Mouse (Mus musculus) mesoderm, embryonic 11.5 days (tissue): Measurements from ENCODE around the gene Atp8b5.
A peak's percentile ranks its signal among the peaks of the same experiment; 100 is the strongest.

Experiments used
- DNase-seq: peaks from one replicate; pipeline ENCODE4 v3.0.0-alpha.2; 2012; ENCODE audit warnings: low read depth, low spot score

Atp8b5 gene

DNA sequence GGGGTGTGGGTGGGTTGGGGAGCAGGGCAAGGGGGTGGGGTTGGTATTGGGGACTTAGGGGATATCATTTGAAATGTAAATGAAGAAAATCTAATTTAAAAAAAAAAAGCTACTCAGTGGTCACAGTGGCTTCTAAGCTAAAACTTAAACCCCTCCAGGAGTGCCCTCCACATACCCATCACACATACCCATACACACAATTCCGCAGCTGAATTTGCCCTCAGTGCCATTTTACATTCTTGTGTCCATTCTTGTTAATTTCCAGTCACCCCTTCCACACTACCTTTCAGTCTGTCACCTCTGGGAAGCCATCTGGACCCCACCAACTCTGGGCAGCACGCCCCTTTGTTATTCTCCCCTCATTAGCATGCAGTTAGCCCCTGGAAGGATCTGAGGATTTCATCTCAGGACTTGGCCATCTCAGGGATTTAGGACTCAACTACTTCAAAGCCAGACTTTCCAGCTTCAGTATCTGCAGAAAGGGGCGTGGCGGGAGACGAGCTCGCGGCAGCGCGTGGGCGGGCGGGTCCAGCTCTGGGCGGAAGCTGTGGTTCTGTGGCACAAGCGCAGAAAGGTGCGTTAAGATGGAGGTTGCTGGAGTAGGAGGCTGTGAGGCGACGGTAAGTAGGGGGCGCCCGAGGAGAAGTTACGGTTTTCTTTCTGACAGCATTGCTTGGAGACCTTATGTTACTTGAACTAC, at the start of gene Atp8b5:
Atp8b5 (plus strand) TSS at position 537 of the 700 bp plus-strand sequence.
- DNase-seq = peak; percentile 79

DNA sequence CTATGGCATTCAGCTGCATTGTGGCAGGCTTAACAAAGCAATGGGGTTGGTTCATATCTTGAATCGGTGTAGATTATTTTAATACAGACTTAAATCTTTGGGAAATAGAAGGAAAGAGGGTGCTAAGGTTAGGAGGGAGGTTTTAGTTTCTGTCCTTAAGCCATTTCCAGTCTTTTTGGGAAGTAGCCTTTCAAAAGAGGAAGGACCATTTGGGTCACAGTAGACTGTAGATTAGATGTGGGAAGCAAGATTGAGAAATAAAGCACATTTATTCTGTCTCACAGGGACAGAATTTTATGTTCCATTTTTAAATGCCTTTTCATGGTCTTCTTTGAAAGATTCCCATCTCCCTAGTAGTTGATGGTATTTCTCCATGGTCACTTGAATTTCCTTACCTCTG, 49.0 kb upstream of the Atp8b5 start:
- no peak for DNase-seq

DNA sequence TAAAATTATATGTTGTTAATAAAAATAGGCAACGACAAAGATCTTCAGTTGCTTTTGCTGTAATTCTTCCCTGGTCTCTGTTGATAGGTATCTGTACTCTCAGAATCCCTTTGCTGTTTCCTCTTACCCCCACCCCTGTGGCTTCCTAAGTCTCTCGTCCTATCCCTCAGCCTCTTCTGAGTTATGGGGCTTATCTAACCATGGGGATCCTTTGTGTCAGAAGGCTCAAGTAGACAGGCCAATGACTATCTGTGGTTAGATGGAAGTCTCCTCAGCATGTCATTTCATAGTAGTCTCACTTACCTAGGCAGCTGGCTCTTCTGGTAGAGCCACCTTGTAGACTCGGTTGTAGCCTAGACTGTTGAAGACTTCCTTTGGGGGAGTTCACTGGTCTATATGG, 35.1 kb upstream of the Atp8b5 start:
- no peak for DNase-seq

- no peak for DNase-seq
These were observed 34.0 kb upstream of the Atp8b5 start for GRCm38 (mm10) chr4:43232985-43233384.

GRCm38 (mm10) chr4:43233489-43233888, 33.5 kb upstream of the Atp8b5 start:
- DNase-seq = no peak

DNA sequence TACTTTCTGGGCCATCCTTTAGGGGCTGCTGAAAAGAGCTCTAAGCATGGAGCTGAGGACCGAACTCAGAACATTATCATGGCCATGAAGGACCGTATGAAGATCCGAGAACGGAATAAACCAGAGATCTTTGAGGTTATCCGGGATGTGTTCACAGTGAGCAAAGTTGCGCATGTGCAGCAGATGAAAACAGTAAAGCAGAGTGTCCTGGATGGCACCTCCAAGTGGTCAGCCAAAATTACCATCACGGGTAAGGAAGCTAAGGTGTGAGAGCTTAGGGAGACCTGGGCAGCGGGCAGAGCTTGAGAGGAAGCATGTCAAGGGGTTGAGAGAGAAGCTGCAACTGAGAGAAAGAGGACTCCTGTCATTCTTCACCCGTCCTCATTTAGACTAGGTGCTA, 30.1 kb upstream of the Atp8b5 start:
- no peak for DNase-seq

- no peak for DNase-seq
These were observed 26.2 kb upstream of the Atp8b5 start for GRCm38 (mm10) chr4:43240716-43241115.

- DNase-seq = peak; percentile 49
These were observed 22.9 kb upstream of the Atp8b5 start for GRCm38 (mm10) chr4:43244022-43244421.

- DNase-seq = no peak
These were observed 21.2 kb upstream of the Atp8b5 start for GRCm38 (mm10) chr4:43245776-43246175.

DNA sequence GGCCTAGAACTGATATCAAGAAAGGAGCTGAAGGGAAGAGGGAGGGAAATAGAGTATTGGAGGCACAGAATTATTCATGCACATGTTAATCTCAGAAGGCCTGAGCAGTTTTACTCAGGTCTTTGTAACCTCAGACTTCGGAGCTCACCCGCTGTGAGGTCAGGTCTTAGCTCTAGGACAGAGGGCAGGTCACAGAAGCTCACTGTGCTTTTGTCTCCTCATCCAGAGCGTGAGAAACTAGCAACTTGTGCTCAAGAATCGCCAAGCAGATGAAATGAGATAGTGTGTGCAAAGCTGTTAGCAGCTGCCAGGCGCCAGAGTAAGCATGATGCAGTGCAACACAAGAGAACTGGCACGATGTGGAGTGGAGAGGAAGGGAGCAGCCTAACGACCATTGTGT, 18.9 kb upstream of the Atp8b5 start:
- no peak for DNase-seq

DNA sequence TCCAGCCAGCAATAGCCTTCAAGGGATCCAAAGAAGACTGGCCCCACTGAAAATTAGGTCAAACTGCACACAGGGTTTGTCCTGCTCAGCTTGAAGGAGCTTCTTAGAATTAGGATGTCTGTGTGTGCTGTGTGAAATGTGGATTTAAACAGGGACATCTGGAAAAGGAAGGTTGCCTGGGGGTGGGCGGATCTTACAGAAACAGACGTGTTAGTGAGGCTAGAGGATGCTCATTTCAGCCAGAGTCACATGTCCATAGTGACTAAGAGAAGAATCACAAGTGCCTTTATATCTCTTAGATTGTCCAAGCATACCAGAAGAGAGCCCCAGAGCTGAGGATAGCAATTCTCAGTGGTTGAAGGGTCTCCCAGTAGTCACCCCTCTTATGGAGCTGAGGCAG, 18.1 kb upstream of the Atp8b5 start:
- no peak for DNase-seq

DNA sequence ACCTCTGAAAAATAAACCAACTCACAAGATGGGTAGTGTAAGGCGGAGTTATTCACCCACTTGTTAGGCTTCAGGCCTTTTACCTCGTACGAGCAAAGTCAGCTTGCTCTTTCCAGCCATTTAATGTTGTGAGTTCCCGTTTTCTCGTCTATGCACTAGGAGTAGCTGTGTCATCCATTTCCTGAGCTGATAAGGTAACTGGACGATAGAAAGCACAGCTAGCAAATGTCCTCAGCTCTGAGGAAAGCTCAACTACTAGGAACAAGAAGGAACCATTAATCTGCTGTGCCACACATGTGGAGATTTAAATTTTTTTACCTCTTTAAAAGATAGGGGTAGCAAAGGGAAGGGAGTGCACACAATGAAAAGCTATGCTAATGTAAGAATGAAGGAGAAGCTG, 15.7 kb upstream of the Atp8b5 start:
- DNase-seq = no peak

GRCm38 (mm10) chr4:43257040-43257439, 9.9 kb upstream of the Atp8b5 start:
- no peak for DNase-seq

GRCm38 (mm10) chr4:43258556-43258955, 8.4 kb upstream of the Atp8b5 start:
- no peak for DNase-seq

DNA sequence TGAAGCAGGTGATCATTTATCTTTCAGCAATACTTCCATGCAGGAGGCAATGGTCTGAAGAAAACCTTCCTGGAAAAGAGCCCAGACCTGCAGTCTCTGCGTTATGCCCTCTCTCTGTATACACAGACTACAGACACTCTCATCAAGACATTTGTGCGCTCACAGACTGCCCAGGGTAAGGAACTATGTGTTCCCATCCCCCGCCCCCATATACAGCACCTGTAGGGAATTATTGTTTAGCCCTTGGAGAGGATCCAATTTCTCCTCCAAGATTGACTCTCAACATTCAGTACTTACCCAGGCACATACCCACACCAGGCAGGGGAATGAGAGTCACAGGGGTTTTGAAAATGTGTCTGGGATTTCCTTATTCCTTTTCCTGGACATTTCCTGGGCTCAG, 7.5 kb upstream of the Atp8b5 start:
- no peak for DNase-seq

DNA sequence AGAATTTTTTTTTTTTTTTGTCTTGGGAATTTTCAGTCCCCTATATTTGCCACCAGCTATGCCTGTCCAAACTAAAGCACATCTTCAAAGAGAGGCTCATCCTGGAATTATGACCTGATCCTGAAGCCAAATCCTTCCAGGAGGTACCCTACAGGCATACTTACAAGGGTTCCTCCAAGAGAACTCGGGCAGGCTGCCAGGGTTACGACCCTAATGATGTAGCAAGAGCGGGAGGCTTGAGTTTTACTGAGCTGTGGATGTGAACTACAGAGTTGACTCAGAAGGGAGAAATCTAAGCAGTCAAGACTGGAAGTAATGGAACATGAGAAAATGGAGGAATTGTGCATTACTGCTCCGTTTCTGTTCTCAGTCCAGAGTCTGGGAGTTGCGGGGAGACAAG, 6.9 kb upstream of the Atp8b5 start:
- no peak for DNase-seq

DNA sequence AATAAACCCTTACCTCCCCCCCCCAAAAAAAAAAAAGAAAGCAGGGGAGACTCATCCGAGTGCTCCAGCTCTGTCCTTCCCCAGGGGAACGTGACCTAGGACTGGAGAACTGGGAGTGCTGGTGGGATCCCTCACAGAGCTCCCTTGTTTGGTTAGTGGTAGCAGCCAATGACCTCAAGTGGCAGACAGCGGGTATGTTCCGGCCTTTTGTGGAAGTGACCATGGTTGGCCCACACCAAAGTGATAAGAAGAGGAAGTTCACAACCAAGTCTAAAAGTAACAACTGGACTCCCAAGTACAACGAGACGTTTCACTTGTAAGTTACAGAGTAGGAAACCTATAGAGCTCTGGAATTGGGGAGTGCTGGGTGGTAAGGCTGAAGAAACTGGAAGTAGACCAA, 4.1 kb upstream of the Atp8b5 start:
- DNase-seq = no peak

GRCm38 (mm10) chr4:43266146-43266545, 813 bp upstream of the Atp8b5 start:
- no peak for DNase-seq

- DNase-seq = no peak
These were observed 332 bp downstream of the Atp8b5 start for GRCm38 (mm10) chr4:43267323-43267658.

- DNase-seq = no peak
These were observed 18.5 kb downstream of the Atp8b5 start for GRCm38 (mm10) chr4:43285476-43285875.

DNA sequence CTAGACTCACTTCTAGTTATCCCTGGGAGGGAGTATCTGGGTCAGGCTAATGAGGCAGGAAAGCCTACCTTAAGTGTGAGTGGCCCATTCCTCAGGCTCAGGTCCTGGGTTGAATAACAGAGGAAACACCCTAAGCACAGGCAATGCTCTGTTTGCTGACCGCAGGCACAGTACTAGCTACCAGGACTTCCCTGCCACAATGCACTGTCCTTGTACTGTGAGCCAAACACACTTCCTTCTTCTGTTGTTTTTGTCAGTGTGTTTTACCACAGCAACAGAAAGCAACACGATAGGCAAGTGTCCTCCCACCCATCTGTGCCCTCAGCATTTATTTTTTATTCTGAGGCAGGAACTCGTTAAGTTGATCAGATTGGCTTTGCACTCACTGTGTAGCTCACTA, 20.3 kb downstream of the Atp8b5 start:
- no peak for DNase-seq

DNA sequence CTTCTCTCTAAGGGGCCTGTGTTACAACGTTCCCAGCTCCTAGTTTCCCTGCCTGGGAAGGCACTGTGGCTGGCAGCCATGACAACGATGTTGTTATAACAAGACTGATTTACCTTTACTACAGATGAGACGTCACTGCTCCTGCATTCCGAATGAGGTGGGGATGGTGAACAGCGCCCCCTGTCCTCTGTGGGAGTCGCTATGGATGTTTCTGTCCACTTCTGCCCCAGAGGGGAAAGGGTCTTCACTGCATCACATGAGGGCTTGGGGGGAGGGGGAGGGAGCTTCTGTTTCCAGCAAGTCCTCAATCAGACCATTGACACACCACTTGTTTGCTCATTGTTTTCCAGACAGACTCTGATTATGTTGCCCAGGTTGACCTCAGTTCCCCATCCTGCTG, 27.0 kb downstream of the Atp8b5 start:
- peak; percentile 52 for DNase-seq

DNA sequence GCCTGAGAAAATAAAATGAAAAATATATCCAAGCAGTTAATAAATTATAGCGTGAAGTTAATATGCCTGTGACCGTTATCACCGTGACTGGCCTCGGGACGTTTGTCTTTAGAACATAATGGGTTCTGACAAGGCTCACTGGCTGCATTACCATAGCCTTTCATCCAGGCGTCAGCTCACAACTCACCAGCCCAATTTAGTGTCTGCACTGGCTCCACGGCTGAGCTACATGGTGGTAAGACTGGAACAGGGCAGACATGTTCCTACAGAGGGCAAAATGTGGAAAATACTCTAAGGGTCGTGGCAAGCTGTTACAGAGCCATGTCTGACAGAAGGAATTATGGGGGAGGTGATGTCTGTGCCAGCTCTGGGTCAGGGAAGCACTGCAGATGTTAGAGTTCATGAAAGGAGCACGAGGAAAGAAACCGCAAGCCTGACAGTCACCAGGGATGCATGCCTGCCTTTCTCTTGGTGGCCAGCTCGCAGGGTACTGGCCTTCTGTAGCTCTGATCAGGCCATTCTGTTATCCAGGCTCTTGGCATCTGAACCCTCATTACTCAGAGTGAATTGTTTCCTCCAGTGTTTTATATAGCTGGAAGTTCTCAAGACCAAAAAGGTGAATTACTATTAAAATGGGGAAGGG, 42.9 kb downstream of the Atp8b5 start:
- DNase-seq = peak; percentile 68

GRCm38 (mm10) chr4:43321536-43321935, 54.6 kb downstream of the Atp8b5 start:
- DNase-seq = no peak
